Mouse (Mus musculus) Muller cell, postnatal 12 days (primary cell): ENCODE measurements around the gene Gm20671.
"Not testable (repeated sequence)": the region's sequence is repeated elsewhere in the genome, so short reads cannot be mapped to it uniquely, and the experiment has no call there.

ENCODE experiments used
- DNase-seq: peaks from one replicate; pipeline ENCODE4 v3.0.0-alpha.2; 2015; ENCODE audit errors: inconsistent ontology term

Gm20671 gene

GRCm38 (mm10) chr5:32785313-32785915, 41.5 kb downstream of the Gm20671 start, which contains the start of gene Pisd:
TSS of gene Pisd (minus strand) at chr5:32785646.
- DNase-seq, result peak; percentile 96

DNA sequence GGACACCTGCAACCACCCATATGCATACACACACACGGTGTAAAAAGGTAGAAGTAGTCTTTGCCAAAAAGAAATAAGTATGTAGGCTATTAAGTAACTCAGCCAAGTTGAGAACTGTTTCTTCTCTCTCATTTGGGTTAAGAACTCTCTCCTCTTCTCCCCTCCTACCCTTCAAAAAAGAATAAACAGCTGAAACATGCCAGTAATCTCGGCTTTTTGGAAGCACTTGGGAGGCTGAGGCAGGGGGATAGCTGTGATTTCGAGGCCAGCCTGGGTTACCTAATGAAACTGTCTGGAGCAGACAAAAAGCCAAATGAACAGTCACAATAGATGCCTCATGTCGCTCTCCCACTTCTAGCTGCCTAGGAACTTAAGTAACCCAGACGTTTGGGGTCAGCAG, 42.2 kb downstream of the Gm20671 start:
- no peak for DNase-seq

- no peak for DNase-seq
Observed at GRCm38 (mm10) chr5:32781596-32781995, 45.3 kb downstream of the Gm20671 start.

- DNase-seq, result no peak
Observed at GRCm38 (mm10) chr5:32778168-32778567, 48.7 kb downstream of the Gm20671 start.

- DNase-seq, result no peak
Observed at GRCm38 (mm10) chr5:32772361-32772760, 54.5 kb downstream of the Gm20671 start.

DNA sequence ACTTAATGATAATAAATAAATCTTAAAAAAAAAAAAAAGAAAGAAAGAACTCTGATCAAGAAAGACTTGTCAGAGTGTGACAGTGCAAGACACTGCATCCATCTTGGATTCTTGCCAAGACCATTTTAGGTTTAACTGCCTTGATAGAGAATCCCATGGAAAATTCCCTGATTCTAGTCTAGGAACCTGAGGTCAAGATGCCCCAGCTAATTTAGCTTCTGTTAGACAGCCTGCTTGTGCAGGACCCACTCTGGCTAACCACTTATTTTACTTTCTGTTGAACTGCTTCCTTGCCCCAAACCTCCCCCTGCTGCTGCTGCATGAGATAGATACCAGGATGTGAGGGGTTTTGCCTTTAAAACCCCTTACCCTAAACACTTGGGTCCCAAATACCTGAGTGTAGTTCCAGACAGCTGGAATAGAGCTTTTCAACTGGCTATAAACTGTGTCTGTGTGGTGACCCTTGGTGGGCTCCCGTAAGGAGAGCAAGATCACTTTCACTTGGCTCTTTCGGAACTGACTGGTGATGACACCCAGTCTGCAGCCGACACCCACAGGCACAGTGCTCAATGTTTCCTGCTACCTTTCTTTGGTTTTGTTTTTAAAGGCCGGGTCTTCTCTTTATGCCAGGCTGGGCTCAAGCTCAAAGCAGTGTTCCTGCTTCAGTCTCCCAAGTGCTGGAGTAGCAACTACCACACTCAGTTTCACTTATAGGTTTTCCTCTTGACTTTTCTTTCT, 59.1 kb downstream of the Gm20671 start:
- no peak for DNase-seq

- DNase-seq, result no peak
Observed at GRCm38 (mm10) chr5:32767004-32767403, 59.9 kb downstream of the Gm20671 start.

- no peak for DNase-seq
Observed at GRCm38 (mm10) chr5:32761566-32762140, 65.3 kb downstream of the Gm20671 start.

DNA sequence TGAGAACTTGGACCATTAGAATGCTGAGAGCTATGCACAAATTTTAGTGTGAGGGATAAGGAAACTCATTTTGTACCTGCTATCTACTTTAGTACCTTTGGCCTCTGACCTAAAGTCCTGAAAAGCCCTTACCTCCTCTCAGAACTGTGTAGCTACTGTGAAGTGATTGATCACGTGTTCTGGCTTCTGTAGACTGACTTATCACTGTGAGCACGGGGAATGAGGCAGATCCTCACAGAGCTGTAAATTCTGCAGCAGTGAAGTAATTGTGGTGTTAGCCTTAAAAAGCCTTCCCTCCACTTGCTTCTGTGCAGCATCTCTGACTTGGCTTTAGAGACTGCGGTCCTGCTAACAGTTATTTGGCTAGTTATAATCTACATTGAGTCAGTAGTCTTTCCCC, 66.1 kb downstream of the Gm20671 start:
- no peak for DNase-seq

- DNase-seq, result not testable (repeated sequence)
Observed at GRCm38 (mm10) chr5:32760352-32760751, 66.6 kb downstream of the Gm20671 start.

GRCm38 (mm10) chr5:32759662-32760061, 67.2 kb downstream of the Gm20671 start:
- no peak for DNase-seq

GRCm38 (mm10) chr5:32756141-32756540, 70.8 kb downstream of the Gm20671 start:
- DNase-seq, result no peak

DNA sequence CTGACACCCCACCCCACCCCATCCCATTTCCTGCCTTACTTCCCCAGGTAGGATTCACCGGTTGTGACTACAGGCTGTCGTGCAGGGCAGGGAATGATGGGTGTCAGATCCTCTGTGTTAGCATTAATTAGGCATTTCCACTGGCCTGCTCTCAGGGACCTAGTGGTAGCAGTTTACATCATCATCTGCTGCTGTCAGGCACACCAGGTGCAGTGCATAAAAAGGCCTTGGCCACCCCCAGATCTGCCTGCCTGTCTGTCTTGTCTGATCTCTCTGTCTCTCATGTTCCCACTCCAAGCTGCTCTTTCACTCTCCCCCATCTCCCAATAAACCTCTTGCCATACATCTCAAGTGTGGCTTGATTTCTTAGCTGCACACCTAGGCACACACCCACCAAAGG, 75.2 kb downstream of the Gm20671 start:
- no peak for DNase-seq

DNA sequence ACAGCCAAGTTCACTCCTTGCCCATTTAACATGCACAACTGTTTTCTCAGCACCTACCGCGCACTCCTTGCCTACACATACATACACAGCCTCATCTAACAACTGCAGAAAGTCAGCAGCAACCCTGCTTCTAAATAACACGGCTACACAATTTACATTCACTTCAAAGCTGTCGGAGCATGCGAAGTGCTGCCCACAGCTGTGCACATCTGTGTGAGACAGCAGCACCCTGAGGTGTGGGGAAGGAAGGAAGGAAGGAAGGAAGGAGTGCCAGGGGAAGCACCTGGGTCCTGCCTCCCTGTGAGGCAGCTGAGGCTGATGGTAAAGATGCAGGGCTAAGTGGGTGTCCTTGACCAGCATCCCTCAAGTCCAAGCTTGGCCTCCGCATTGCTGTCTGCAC, 78.0 kb downstream of the Gm20671 start:
- DNase-seq, result no peak

GRCm38 (mm10) chr5:32747650-32748375, 79.1 kb downstream of the Gm20671 start:
- DNase-seq, result peak; percentile 50

DNA sequence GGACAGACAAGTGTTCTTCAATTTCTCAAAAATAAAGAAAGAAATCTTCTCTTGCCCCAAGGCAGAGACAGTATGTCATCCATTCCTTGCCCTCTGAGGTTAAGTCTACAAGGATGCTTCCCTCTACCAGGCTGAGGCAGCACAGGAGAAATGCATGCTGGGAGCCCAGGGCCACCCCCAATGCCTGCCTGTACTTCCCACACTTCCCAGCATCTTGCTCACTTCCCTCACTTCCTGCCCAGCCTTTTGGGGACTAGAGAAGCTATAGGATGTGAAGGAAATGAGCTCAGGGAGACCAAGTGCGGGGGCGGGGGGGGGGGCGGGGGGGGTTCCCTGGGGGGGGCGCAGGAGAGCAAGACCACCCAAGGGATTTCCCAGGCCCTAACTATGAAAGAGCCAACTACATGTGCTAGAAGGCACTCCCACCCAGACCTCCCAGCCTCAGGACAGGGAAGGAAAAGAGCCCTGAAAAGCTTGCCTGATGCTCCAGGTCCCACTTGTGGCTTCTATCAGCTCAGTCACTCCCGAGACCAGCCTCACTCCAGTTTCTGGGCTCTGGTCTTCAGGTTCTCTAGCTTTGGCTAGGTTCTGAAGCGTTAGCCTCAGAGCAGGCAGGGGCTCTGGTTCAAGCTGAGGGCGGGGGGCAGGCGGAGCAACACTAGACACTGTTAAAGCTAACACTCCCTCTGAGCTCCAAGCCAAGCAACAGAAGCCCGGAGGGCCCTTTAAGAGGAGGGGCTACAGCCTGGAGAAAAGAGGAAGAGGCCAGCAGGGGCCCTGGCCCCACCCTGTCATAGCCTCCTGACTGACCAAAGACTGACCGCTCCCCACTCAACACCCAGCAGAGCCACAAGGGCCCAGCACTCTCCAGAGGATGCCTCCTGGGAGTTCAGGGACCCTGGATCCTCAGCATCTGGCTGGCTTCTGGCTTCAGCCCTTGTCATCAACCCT, 80.9 kb downstream of the Gm20671 start:
- peak; percentile 94 for DNase-seq

DNA sequence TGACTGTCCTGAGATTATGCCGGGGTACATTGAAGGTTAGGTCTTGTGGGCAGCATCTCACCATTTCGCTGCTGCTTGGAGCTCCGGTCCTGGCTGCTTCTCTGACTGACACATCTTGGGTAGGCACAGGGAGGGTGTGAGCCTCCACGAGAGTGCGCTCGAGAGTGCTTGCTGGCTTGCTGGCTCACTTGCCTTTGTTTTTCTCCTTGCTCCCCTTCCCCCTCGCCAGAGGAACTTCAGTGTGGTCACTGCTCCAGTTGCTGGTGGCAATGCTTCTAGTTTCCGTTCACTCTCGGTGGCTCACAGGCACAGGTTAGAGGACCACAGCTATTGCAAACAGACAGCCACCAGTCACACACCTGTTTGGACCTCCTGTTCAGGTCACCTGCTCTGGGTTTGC, 84.8 kb downstream of the Gm20671 start:
- peak; percentile 44 for DNase-seq

GRCm38 (mm10) chr5:32741377-32741776, 85.5 kb downstream of the Gm20671 start:
- not testable (repeated sequence) for DNase-seq

- not testable (repeated sequence) for DNase-seq
Observed at GRCm38 (mm10) chr5:32740850-32741249, 86.1 kb downstream of the Gm20671 start.

DNA sequence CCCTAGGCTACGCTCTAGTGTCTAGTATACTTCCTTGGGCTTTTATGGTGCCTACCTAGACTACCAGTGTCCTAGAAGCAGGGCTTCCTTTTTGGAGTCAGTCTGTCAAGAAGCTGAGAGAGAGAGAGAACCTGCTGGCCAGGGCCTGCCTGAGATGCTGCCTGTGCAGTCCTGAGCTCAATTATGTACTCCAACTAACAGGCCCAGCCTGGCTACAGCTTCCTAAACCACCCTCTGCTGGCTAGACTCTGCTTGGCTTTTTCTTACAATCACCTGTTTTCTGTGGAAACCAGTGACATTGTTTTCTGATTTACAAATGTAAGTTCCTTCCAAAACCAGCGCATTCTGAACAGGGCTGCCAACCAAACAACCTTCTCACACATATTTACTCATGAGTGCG, 86.8 kb downstream of the Gm20671 start:
- no peak for DNase-seq

GRCm38 (mm10) chr5:32736770-32737169, 90.1 kb downstream of the Gm20671 start:
- not testable (repeated sequence) for DNase-seq
